Mouse (Mus musculus): Measurements from ENCODE around the gene Nagk. TPM values are rescaled to one million over a fixed set of nuclear protein-coding genes. Genes with fewer than 3 reads are reported as not detected.
"Not testable (repeated sequence)": the region's sequence is repeated elsewhere in the genome, so short reads cannot be mapped to it uniquely, and the experiment has no call there.

Gene Nagk
- total RNA-seq, 2 experiments from 2014 or later = 53.0 to 55.7 TPM

DNA sequence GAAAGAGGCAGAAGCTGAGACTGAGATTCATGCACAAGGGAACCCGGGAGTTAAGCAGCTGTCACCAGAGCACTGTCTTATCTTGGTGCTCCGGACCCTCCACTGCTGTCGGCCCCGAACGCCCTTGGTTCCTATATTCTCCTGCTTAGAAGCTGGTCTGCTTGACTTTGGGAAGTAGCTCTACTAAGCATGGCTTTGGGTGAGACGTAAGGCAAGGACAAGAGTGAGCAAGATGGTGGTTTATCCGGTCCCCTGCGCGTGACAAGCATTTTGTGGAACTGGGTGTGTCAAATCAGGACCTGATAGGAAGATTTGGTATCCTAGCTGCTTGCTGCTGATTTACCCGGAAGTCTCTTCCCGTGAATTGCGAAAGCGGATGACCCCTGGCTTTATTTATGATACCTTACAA is 714 bp downstream of the Nagk start:
- DNase-seq (ENCODE audit: low spot score in 2 of 2) = peak; percentile 51 to 62
- intact Hi-C loops (cut with DNase I) = no loop called here

DNA sequence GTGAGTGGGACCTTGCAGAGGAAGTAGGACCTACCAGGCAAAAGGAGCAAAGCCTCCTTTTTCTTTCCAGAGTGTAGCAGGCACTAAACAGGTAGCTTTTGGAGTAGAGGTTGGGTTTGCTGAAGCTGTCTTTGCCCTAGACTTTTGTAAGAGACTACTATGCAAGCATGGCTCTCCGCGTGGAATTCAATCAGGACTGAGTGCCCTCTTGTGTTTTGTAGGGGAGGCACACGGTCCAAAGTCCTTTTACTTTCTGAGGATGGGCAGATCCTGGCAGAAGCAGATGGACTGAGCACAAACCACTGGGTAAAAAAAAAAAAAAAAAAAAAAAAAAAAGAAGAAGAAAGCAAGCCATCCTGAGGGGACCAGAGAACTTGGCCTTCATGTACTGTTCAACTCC is 1.9 kb downstream of the Nagk start:
- DNase-seq (ENCODE audit: low spot score in 2 of 2) = no peak
- intact Hi-C loops (cut with DNase I) = no loop called here

DNA sequence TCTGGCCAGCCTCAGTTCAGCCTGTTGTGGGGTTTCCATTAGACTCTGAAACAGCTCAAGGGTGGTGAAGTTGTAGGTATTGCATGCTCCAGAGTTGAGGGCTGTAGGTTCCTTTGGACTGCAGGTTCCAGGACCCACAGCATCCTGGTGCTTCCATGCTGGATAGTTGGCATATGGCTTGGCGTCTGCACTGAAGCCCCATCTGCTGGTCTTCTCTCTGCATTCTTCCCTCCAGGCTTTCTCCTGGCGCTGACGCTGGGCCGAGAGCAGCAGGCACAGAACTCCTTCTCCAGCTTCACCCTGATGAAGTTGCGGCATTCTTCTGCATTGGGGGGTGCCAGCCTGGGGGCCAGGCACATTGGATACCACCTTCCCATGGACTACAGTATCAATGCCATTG is 7.3 kb downstream of the Nagk start:
- DNase-seq (ENCODE audit: low spot score in 2 of 2) = no peak
- intact Hi-C loops (cut with DNase I) = no loop called here

DNA sequence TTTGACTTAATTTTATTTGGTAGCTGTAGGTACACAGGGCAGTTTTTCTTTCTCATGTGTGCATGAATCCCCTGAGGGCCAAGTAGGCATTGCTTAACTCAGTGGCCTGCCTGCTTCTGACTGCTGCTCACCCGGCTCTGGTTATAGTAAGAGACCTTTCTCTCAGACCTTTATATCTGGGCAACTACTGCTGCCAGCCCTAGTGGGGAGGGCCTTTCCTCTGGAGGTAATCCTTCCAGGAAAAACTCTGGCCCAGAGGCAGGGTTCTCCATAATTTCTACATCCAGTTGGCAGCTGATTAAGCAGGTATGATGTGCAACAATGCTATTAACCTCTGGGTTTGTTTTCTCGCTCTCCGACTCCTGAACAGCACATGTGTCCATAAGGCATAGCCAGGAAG is 8.1 kb downstream of the Nagk start:
- intact Hi-C loops (cut with DNase I) = no loop called here
- no peak for DNase-seq (ENCODE audit: low spot score in 2 of 2)

DNA sequence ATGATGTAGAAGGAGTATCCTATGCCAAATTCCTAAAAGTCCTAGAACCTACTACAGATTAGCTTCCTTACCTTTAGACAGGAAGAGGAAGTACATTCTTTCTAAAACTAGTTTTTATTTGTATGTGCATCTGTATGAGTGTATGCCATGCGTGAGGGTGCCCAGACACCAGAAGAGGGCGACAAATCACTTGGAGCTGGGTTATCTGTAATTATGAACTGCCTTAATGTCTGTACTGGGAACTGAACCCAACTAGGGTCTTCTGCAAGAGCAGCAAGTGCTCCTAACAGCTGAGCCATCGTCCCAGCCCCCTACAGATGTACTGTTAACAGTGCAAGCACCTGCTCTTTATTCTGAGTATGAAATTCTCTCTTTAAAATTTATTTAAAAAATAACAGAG is 21.0 kb downstream of the Nagk start:
- intact Hi-C loops (cut with DNase I) = no loop called here
- DNase-seq (ENCODE audit: low spot score in 2 of 2) = no peak

DNA sequence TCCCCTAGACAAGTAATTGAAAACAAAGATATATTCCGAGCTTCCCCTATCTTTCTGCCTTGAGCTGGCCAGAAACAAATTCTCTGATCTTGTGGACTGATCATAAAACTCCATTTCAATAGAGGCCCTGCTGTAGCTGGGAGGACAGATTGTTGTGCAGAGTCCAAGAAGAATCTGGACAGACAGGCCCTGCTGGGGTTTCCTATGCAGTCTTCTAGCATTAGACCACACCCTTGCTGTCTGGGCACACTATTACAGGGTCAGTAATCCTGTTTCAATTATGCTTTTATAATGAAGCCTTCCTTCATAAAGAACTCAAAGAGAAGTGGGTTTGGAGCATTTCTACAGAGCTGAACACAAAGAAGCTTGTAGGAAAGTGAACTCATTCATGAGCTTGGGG is 24.2 kb downstream of the Nagk start:
- no peak for DNase-seq (ENCODE audit: low spot score in 2 of 2)
- intact Hi-C loops (cut with DNase I) = no loop called here

DNA sequence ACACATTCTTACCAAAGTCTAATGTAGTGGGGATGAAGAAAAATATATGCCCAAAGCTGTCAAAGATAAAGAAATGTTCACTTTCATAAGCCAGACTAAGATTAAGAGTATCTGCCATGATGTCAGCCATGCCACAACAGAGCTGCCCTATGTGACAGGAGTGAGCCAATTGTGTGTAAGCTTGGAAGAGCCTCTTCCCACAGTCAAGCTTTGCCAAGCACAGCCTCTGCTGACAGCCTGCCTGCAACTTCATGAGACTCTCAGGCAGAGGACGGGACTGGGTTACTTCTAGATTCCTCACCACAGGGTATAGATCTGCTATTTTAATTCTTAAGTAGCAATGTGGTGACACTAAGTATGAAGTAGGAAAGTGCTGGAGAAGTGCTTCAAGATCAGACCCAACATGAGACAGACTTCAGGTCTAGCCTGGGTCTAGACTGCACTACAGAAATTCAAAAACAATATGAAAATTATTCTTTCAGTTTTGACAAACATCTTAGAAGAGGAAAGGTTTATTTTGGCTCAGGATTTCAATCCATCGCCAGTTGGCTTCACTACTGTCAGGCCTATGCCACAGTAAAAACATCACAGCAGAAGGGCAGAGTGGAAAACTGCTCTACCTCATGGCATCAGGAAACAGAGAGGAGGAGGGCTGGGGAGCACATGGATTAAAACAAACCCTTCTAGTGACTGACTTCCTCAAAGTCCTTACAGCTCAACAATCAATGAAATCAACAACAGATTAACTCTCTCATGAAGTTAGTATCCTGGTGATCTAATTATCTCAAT is 26.1 kb downstream of the Nagk start:
- intact Hi-C loops (cut with DNase I) = no loop called here
- DNase-seq (ENCODE audit: low spot score in 2 of 2) = no peak

DNA sequence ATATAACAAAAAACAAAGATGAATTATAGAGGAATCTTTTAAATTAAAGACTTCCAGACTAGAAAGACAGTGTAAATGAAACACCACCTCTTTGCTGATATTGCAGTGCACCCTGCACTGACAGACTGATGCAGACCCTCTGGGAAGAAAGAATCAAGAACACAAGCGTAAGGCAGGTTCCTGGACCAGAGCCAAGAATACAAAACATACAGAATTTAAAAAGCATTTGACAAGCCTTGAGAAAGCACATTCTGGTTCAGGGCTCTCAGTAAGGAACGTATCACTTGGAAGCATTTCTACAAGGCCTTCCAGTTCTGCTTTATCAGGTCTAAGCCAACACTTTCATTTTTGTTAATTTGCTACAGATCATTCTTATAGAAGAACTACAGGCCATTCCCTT is 27.1 kb downstream of the Nagk start:
- DNase-seq (ENCODE audit: low spot score in 2 of 2) = no peak
- intact Hi-C loops (cut with DNase I) = no loop called here

DNA sequence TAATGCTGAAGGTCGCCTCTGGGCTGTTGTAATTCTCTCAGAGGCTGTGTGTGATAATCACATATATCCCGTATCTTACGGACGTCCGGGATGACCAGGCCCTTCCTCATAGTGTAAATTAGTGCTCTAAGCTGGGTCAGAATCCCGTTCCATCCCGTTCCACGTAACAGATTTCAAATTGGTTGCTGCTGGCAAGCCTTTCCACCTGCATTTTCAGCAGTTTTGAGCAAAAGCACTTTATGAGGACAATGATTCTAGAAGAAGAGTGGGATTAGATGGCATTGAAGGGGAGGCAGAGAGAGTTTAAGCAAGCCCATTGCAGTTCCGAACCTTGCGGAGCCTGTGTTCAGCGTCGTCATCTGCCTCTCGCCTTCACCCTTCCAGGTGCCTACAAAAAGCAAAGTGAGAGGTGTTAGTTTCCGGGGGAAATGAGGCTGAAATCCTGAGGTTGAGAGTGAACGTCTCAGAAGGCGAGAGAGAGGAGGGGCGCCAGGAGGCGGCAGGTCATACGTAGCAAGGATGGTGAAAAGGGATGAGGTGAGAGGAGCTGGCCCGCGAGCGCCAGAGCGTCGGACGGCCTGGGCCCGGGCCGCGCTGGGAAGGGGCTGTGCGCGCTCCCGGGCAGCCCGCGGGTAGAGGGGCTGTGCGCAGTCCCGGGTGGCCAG is 36.3 kb downstream of the Nagk start:
- peak; percentile 22 for DNase-seq (ENCODE audit: low spot score in 2 of 2)
- intact Hi-C loops (cut with DNase I) = no loop called here

DNA sequence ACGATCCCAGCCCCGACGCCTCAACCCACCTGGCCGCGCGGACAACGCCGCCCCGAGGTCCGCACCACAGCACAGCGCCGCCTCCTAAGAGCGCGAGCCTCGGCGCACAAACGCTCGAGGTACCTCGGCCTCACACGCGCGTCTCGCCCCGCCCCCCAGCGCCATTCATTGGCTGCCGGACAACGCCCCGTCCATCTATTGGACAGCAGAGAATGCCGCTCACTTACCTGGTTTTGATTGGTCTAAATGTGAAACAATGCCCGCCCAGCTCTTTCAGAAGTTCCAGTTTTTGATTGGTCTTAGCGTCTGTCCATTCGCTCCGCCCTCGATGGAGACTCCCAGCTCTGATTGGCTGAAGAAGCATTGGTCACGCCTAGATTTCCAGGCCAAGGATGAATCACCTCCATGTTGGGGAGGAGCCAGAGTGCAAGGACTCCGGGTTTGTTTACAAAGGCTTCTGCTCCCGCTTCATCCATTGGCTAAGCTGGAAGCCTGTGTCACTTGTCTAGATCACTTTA is 36.9 kb downstream of the Nagk start, which contains the start of gene Paip2b:
Gene Paip2b (minus strand): TSS at position 136 of the 518 bp plus-strand sequence.
- intact Hi-C loops (cut with DNase I) = no loop called here
- peak; percentile 99 to 100 for DNase-seq (ENCODE audit: low spot score in 2 of 2)

DNA sequence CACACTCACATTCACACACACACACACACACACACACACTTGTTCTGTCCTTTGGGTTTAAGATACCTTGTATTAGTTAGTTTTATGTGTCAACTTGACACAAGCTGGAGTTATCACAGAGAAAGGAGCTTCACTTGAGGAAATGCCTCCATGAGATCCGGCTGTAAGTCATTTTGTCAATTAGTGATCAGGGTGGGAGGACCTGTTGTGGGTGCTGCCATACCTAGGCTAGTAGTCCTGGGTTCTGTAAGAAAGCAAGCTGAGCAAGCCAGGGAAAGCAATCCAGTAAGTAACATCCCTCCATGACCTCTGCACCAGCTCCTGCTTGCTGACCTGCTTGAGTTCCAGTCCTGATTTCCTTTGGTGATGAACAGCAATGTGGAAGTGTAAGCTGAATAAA is 37.6 kb downstream of the Nagk start:
- intact Hi-C loops (cut with DNase I); DNase-seq (ENCODE audit: low spot score in 2 of 2): not testable (repeated sequence)

DNA sequence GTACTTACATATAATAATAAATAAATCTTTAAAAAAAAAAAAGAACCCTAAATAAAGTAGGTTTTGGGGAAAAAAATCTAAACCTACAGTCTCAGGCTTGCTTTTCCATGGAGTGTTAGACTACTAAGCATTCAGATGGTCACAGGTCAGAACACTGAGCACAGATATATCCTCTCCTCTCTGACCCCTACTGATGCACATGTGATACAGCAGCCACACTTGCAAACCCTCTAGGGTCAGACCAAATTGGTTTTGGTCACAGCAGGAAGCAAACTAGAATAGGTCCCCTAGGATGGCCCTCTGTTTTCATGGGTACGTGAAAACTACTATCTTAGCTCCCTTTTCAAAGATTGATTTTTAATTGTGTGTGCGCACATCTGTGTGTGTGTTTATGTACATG is 42.0 kb downstream of the Nagk start:
- DNase-seq (ENCODE audit: low spot score in 2 of 2) = no peak
- intact Hi-C loops (cut with DNase I) = no loop called here

DNA sequence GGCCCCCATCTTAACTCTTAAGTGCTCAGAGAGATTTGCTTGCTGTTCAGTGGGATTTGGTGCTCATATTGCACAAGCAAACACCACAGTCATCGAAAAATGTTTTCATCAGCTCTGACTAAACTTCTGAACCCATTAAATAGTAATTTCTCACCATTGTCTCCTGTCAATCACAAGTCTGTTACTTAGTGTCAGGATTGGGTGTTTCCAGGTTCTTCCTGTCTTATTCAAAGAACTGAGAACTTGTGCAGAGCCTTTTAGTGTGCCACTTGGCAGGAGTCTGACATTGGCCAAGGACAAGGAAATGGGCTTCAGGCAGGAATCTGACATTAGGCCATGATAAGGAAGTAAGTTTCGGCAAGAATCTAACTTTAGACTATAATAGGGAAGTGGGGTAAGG is 43.3 kb downstream of the Nagk start:
- DNase-seq (ENCODE audit: low spot score in 2 of 2) = no peak
- intact Hi-C loops (cut with DNase I) = no loop called here

DNA sequence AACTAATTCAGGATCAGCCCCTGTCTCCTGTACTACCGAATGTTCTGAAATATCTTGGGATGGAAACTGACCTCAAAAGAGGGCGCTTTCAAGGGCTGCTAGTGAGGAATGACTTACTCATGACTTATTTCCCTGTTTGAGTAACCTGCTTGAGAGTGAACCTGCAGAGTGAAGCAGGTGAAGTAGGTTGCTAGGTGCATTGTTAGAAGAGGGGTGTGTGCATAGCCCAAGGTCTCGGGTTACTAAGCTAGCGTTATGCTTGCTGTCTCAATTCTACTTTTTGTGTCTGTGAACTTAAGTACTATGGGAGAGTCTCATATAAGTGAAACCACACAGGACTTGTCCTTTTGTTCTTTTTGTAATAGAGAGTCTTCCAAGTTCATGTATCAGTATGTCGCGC is 45.3 kb downstream of the Nagk start:
- no peak for DNase-seq (ENCODE audit: low spot score in 2 of 2)
- intact Hi-C loops (cut with DNase I) = no loop called here

DNA sequence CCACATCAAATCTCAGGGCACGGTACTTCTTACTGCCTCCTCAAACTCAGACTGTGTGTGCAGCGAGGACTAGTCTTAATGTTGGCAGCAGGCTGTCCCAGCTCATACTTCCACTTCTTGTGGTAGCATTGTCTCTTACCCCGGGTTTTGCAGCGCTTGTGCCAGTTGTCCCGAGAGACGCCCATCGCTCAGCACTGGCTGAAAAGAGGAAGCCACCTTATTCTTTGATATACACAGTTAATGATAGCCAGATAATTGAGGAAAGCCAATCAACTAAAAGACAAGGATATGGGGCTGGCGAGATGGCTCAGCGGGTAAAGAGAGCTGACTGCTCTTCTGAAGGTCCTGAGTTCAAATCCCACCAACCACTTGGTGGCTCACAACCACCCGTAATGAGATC is 50.1 kb downstream of the Nagk start:
- intact Hi-C loops (cut with DNase I) = no loop called here
- DNase-seq (ENCODE audit: low spot score in 2 of 2) = no peak

DNA sequence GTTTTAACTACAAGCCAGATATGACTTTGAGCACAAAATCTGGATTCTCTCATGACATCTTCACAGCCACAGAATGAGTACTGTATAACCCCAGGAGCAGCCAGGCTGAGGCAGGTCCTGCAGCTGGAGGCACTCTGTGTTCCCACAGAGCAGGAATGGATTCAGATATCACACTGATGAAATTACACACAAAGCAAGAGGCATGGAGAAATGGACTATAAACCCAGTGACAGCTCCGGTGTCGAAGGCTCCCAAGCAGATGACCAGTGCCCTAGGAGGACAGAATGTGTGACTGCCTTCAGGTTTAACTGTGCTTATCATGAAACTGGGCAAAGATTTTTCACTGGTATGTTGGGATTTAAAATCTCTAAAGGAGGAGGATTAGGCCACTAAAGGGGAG is 51.4 kb downstream of the Nagk start:
- intact Hi-C loops (cut with DNase I) = no loop called here
- no peak for DNase-seq (ENCODE audit: low spot score in 2 of 2)

DNA sequence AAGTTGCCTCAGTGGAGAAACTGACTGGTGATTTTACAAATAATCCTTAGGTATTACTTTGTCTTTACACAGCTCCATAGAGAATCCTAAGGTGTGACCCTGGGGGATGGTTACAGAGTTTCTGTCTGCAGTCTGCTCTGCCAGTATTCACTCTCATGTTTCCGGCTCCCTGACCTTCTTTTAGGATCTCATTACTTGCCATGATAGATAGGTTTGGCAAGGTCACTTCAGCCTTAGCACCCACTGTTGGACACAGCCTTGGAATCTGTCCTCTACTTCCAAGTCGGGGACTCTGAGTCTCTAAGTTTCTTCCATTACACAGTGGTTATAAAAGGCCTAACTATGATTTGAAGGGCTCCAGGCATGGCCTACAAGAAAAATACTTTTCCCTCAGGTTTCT is 54.7 kb downstream of the Nagk start:
- no peak for DNase-seq (ENCODE audit: low spot score in 2 of 2)
- intact Hi-C loops (cut with DNase I) = no loop called here

Measured in left cerebral cortex, postnatal 14 days (tissue).